ENCODE assay signal across 12 mouse cellular contexts in genomic region chr3:97932771-97933170, GRCm38 (mm10). TPM values are rescaled to one million over a fixed set of nuclear protein-coding genes. Genes with fewer than 3 reads are reported as not detected.
DNase-seq lines count a peak whose midpoint lies in the region; ATAC-seq and TF ChIP-seq lines count a peak whose summit lies in the region.
"Had no signal": no experiment of that assay in that cellular context is flagged by ENCODE, and none has a peak within 500 bp of the region (broad histone marks: within the 10 kb centered on the region; RNA-seq: fewer than 3 reads in every experiment).

No protein-coding gene starts in this region.

- peaks cover 5% of the 10 kb centered on the region; the same call in 1 of the 2 replicates for H3K27me3 ChIP-seq in heart, embryonic 10.5 days (ENCODE audit: insufficient read depth, poor library complexity, severe bottlenecking)
- H3K27me3 ChIP-seq in heart, adult 2 months (ENCODE audit: control insufficient read depth, insufficient read depth, low read length), result peaks cover 4% of the 10 kb centered on the region; the same call in 1 of the 2 replicates
- peaks cover 56% of the 10 kb centered on the region for H3K27me3 ChIP-seq in midbrain, embryonic 10.5 days (ENCODE audit: low read depth, poor library complexity, severe bottlenecking)
- H3K27me3 ChIP-seq in midbrain, embryonic 16.5 days (ENCODE audit: control insufficient read depth, insufficient read depth, low read depth, low read length), result 0 out of 2 replicates have a peak, but pooled peaks cover 2% of the 10 kb centered on the region
- no peaks in the 10 kb centered on the region for H3K27me3 ChIP-seq in embryonic facial prominence, embryonic 14.5 days (replicated peaks; ENCODE audit: control insufficient read depth, insufficient read depth, low read length)
- H3K27me3 ChIP-seq in liver, postnatal 0 days (ENCODE audit: insufficient read depth, low read length), result no peaks in the 10 kb centered on the region
- no peaks in the 10 kb centered on the region for H3K27me3 ChIP-seq in lung, postnatal 0 days (replicated peaks; ENCODE audit: insufficient read depth, low read length)

- peaks cover 30% of the 10 kb centered on the region for H3K4me1 ChIP-seq in heart, embryonic 10.5 days
- H3K4me1 ChIP-seq in heart, adult 2 months (ENCODE audit: control insufficient read depth, insufficient read depth, low read length), result peaks cover 2% of the 10 kb centered on the region; the same call in 1 of the 2 replicates
- H3K4me1 ChIP-seq in midbrain, embryonic 10.5 days, result peaks cover 50% of the 10 kb centered on the region
- H3K4me1 ChIP-seq in midbrain, embryonic 16.5 days (ENCODE audit: control insufficient read depth, insufficient read depth, low read length), result peaks cover 8% of the 10 kb centered on the region
- H3K4me1 ChIP-seq in embryonic facial prominence, embryonic 14.5 days (ENCODE audit: control insufficient read depth, insufficient read depth, low read length), result peaks cover 37% of the 10 kb centered on the region
- H3K4me1 ChIP-seq in liver, postnatal 0 days (ENCODE audit: insufficient read depth), result peaks cover 36% of the 10 kb centered on the region
- peaks cover 7% of the 10 kb centered on the region; the same call in 1 of the 2 replicates for H3K4me1 ChIP-seq in lung, postnatal 0 days (ENCODE audit: insufficient read depth, low read depth, low read length)

- 0 out of 2 replicates have a peak overlapping the region, but pooled peaks have one; percentile 16 for H3K4me3 ChIP-seq in heart, embryonic 10.5 days
- no peak overlapping the region for H3K4me3 ChIP-seq in heart, adult 2 months
- H3K4me3 ChIP-seq in midbrain, embryonic 10.5 days, result no peak overlapping the region
- H3K4me3 ChIP-seq in midbrain, embryonic 16.5 days (ENCODE audit: low read depth, low read length), result no peak overlapping the region
- no peak overlapping the region for H3K4me3 ChIP-seq in embryonic facial prominence, embryonic 14.5 days (ENCODE audit: low read depth, low read length)
- H3K4me3 ChIP-seq in liver, postnatal 0 days (ENCODE audit: low read depth, low read length), result peak overlapping the region; percentile 27; the same call in 1 of the 2 replicates
- H3K4me3 ChIP-seq in lung, postnatal 0 days (ENCODE audit: low read depth, low read length), result no peak overlapping the region

- no peak for ATAC-seq in midbrain, embryonic 16.5 days
- no peak for ATAC-seq in embryonic facial prominence, embryonic 14.5 days (ENCODE audit: low read depth)
- ATAC-seq in liver, postnatal 0 days, result no peak
- no peak for ATAC-seq in lung, postnatal 0 days
- ATAC-seq: hindbrain, embryonic 16.5 days had no signal

- no peaks in the 10 kb centered on the region for H3K9me3 ChIP-seq in heart, embryonic 10.5 days
- H3K9me3 ChIP-seq in midbrain, embryonic 10.5 days (replicated peaks), result no peaks in the 10 kb centered on the region
- H3K9me3 ChIP-seq in midbrain, embryonic 16.5 days (replicated peaks; ENCODE audit: control insufficient read depth, low read length, poor library complexity, severe bottlenecking), result no peaks in the 10 kb centered on the region
- H3K9me3 ChIP-seq in embryonic facial prominence, embryonic 14.5 days (ENCODE audit: control insufficient read depth, low read length), result no peaks in the 10 kb centered on the region
- H3K9me3 ChIP-seq in liver, postnatal 0 days (ENCODE audit: low read length), result no peaks in the 10 kb centered on the region
- H3K9me3 ChIP-seq in lung, postnatal 0 days (ENCODE audit: low read length), result no peaks in the 10 kb centered on the region

- no peak overlapping the region for H3K9ac ChIP-seq in heart, adult 2 months (ENCODE audit: low read depth, low read length)
- H3K9ac ChIP-seq in midbrain, embryonic 16.5 days (ENCODE audit: low read depth, low read length), result no peak overlapping the region
- no peak overlapping the region for H3K9ac ChIP-seq in embryonic facial prominence, embryonic 14.5 days (ENCODE audit: low read depth, low read length)
- H3K9ac ChIP-seq in liver, postnatal 0 days (replicated peaks), result 0 out of 2 replicates have a peak overlapping the region, but pooled peaks have one; percentile 3
- no peak overlapping the region for H3K9ac ChIP-seq in lung, postnatal 0 days (replicated peaks; ENCODE audit: low read depth)

- H3K4me2 ChIP-seq in midbrain, embryonic 16.5 days (ENCODE audit: low read length), result no peak overlapping the region; the same call in 1 of the 2 replicates
- peak overlapping the region; percentile 27; the same call in 1 of the 2 replicates for H3K4me2 ChIP-seq in embryonic facial prominence, embryonic 14.5 days (ENCODE audit: low read depth, low read length)
- peak overlapping the region; percentile 63 for H3K4me2 ChIP-seq in liver, postnatal 0 days (ENCODE audit: low read depth, low read length)
- no peak overlapping the region for H3K4me2 ChIP-seq in lung, postnatal 0 days (replicated peaks; ENCODE audit: low read depth, low read length)

- no peaks in the 10 kb centered on the region for H3K36me3 ChIP-seq in heart, embryonic 10.5 days
- H3K36me3 ChIP-seq in heart, adult 2 months (ENCODE audit: control insufficient read depth, insufficient read depth, low read length), result no peaks in the 10 kb centered on the region
- no peaks in the 10 kb centered on the region for H3K36me3 ChIP-seq in midbrain, embryonic 10.5 days
- no peaks in the 10 kb centered on the region for H3K36me3 ChIP-seq in midbrain, embryonic 16.5 days (ENCODE audit: control insufficient read depth, insufficient read depth, low read length)
- H3K36me3 ChIP-seq in embryonic facial prominence, embryonic 14.5 days (ENCODE audit: control insufficient read depth, insufficient read depth, low read length), result no peaks in the 10 kb centered on the region
- no peaks in the 10 kb centered on the region for H3K36me3 ChIP-seq in liver, postnatal 0 days (replicated peaks; ENCODE audit: insufficient read depth, low read length)
- H3K36me3 ChIP-seq in lung, postnatal 0 days (ENCODE audit: insufficient read depth, low read length), result no peaks in the 10 kb centered on the region

- 41% methylated on average over 11 of the region's 11 CpGs for WGBS in heart, embryonic 10.5 days
- WGBS in heart, adult 2 months, result 50% methylated on average over 11 of the region's 11 CpGs
- WGBS in midbrain, embryonic 10.5 days, result 52% methylated on average over 11 of the region's 11 CpGs
- WGBS in midbrain, embryonic 16.5 days, result 41% methylated on average over 11 of the region's 11 CpGs
- WGBS in embryonic facial prominence, embryonic 14.5 days, result 35% methylated on average over 11 of the region's 11 CpGs
- 22% methylated on average over 11 of the region's 11 CpGs for WGBS in liver, postnatal 0 days (ENCODE audit: insufficient replicate concordance)
- 54% methylated on average over 11 of the region's 11 CpGs for WGBS in lung, postnatal 0 days

- no peaks in the 10 kb centered on the region for H3K79me2 ChIP-seq in heart, adult 2 months (replicated peaks; ENCODE audit: control insufficient read depth, insufficient read depth, low read length)

- no peak for TF ChIP-seq POLR2A in heart, adult 2 months (IDR thresholded peaks at IDR 0.05; ENCODE audit: insufficient read depth, low read depth, low read length)

- TF ChIP-seq CTCF in heart, adult 2 months (IDR thresholded peaks at IDR 0.05), result no peak
- TF ChIP-seq CTCF in liver, postnatal 0 days (IDR thresholded peaks at IDR 0.05; ENCODE audit: low read depth), result no peak
- no peak for TF ChIP-seq CTCF in lung, postnatal 0 days (IDR thresholded peaks at IDR 0.05)

- intact Hi-C loops in heart, adult 2 months (cut with DNase I), result loop anchor here (5.0 kb wide), 1 partner anchor 80 kb away; the partner anchor contains the start of gene Notch2

- TF ChIP-seq EP300 in heart, adult 2 months (IDR thresholded peaks at IDR 0.05; ENCODE audit: insufficient read depth, low read depth, low read length), result no peak
- TF ChIP-seq EP300 in liver, postnatal 0 days (IDR thresholded peaks at IDR 0.05; ENCODE audit: low read depth), result no peak
- no peak for TF ChIP-seq EP300 in lung, postnatal 0 days (IDR thresholded peaks at IDR 0.05)

- no peak for DNase-seq in heart, embryonic 10.5 days (ENCODE audit: low spot score)
- no peak for DNase-seq in heart, adult 2 months
- DNase-seq in midbrain, embryonic 10.5 days (ENCODE audit: low spot score), result no peak
- DNase-seq in embryonic facial prominence, embryonic 14.5 days (ENCODE audit: low spot score), result no peak
- no peak for DNase-seq in liver, postnatal 0 days
- no peak for DNase-seq in lung, postnatal 0 days (ENCODE audit: low spot score)
- DNase-seq in lung, postnatal 36 days, result no peak
- DNase-seq: adrenal gland, postnatal 36 days; cerebellum, postnatal 25 days; kidney, postnatal 25 days had no signal

- no peak overlapping the region for H3K27ac ChIP-seq in heart, embryonic 10.5 days
- H3K27ac ChIP-seq in heart, adult 2 months, result no peak overlapping the region
- H3K27ac ChIP-seq in midbrain, embryonic 10.5 days (replicated peaks), result 0 out of 2 replicates have a peak overlapping the region, but pooled peaks have one; percentile 61
- H3K27ac ChIP-seq in midbrain, embryonic 16.5 days (ENCODE audit: low read length), result no peak overlapping the region
- H3K27ac ChIP-seq in embryonic facial prominence, embryonic 14.5 days (replicated peaks; ENCODE audit: low read depth, low read length), result no peak overlapping the region
- H3K27ac ChIP-seq in liver, postnatal 0 days (ENCODE audit: low read depth), result peak overlapping the region; percentile 5; the same call in 1 of the 2 replicates
- H3K27ac ChIP-seq in lung, postnatal 0 days (ENCODE audit: low read length), result no peak overlapping the region

RNA-seq across cellular contexts. Expression of gene Sec22b, which starts 31.8 kb away (rescaled TPM):
- polyA plus RNA-seq in heart, embryonic 10.5 days (2016; fragmentation: Nextera tagmentation; extraction: Ambion mirVana), result 140 and 154 TPM in 2 replicates
- total RNA-seq in heart, adult 2 months (2021), result 10 to 100 TPM; 44.9 to 51.8 TPM
- polyA plus RNA-seq in heart, adult 2 months (2012; rRNA removed), result 17.6 and 36.3 TPM in 2 replicates
- 111 and 116 TPM in 2 replicates for polyA plus RNA-seq in midbrain, embryonic 10.5 days (2016; fragmentation: Nextera tagmentation; extraction: Ambion mirVana)
- polyA plus RNA-seq in midbrain, embryonic 16.5 days (2015; fragmentation: Nextera tagmentation; extraction: Ambion mirVana), result 86.9 and 94.8 TPM in 2 replicates
- 187 and 194 TPM in 2 replicates for polyA plus RNA-seq in embryonic facial prominence, embryonic 14.5 days (2014; fragmentation: Nextera tagmentation; extraction: Ambion mirVana)
- polyA plus RNA-seq in liver, postnatal 0 days (2015; fragmentation: Nextera tagmentation; extraction: Ambion mirVana), result 40.0 and 42.3 TPM in 2 replicates
- polyA plus RNA-seq in lung, postnatal 0 days (2015; fragmentation: Nextera tagmentation; extraction: Ambion mirVana), result 87.9 and 88.7 TPM in 2 replicates

RNA-seq across cellular contexts. Expression of gene Pde4dip, which starts 44.3 kb away (rescaled TPM):
- 42.0 and 84.8 TPM in 2 replicates for polyA plus RNA-seq in heart, embryonic 10.5 days (2016; fragmentation: Nextera tagmentation; extraction: Ambion mirVana)
- total RNA-seq in heart, adult 2 months (2021), result 1,000 to 10,000 TPM; 1,629 to 1,897 TPM
- polyA plus RNA-seq in heart, adult 2 months (2012; rRNA removed), result 1,061 and 1,297 TPM in 2 replicates
- 18.5 and 22.8 TPM in 2 replicates for polyA plus RNA-seq in midbrain, embryonic 10.5 days (2016; fragmentation: Nextera tagmentation; extraction: Ambion mirVana)
- polyA plus RNA-seq in midbrain, embryonic 16.5 days (2015; fragmentation: Nextera tagmentation; extraction: Ambion mirVana), result 67.5 and 75.5 TPM in 2 replicates
- 48.5 and 64.6 TPM in 2 replicates for polyA plus RNA-seq in embryonic facial prominence, embryonic 14.5 days (2014; fragmentation: Nextera tagmentation; extraction: Ambion mirVana)
- 8.1 and 8.5 TPM in 2 replicates for polyA plus RNA-seq in liver, postnatal 0 days (2015; fragmentation: Nextera tagmentation; extraction: Ambion mirVana)
- 7.1 and 8.5 TPM in 2 replicates for polyA plus RNA-seq in lung, postnatal 0 days (2015; fragmentation: Nextera tagmentation; extraction: Ambion mirVana)

Comparison
In these comparisons a context has a peak if more than half of its experiments do, and no peak if none do; other contexts are left out.
1. H3K27ac ChIP-seq: peak in midbrain, embryonic 10.5 days (single experiment) and liver, postnatal 0 days (single experiment); none in heart, embryonic 10.5 days (single experiment), heart, adult 2 months (single experiment), midbrain, embryonic 16.5 days (single experiment), embryonic facial prominence, embryonic 14.5 days (single experiment) and lung, postnatal 0 days (single experiment).
2. H3K4me3 ChIP-seq: peak in heart, embryonic 10.5 days (single experiment) and liver, postnatal 0 days (single experiment); none in heart, adult 2 months (single experiment), midbrain, embryonic 10.5 days (single experiment), midbrain, embryonic 16.5 days (single experiment), embryonic facial prominence, embryonic 14.5 days (single experiment) and lung, postnatal 0 days (single experiment).
3. RNA of gene Pde4dip, which starts 44.3 kb away (polyA plus RNA-seq): 1,061 to 1,297 TPM in heart, adult 2 months; 67.5 to 75.5 TPM in midbrain, embryonic 16.5 days, 48.5 to 64.6 TPM in embryonic facial prominence, embryonic 14.5 days, 42.0 to 84.8 TPM in heart, embryonic 10.5 days, 18.5 to 22.8 TPM in midbrain, embryonic 10.5 days, 8.1 to 8.5 TPM in liver, postnatal 0 days and 7.1 to 8.5 TPM in lung, postnatal 0 days; every median in the first group is over 10 times any median in the second.
4. H3K4me2 ChIP-seq: peak in embryonic facial prominence, embryonic 14.5 days (single experiment) and liver, postnatal 0 days (single experiment); none in midbrain, embryonic 16.5 days (single experiment) and lung, postnatal 0 days (single experiment).